Mouse (Mus musculus) erythroblast, embryonic 14.5 days (primary cell): ENCODE measurements around the gene Dis3.

ENCODE experiments used
- GATA1 ChIP-seq: IDR thresholded peaks from 2 replicates; pipeline ENCODE4 v1.6.1; 2012; ENCODE audit warnings: low read length, inconsistent platforms, mixed read lengths
- TAL1 ChIP-seq: IDR thresholded peaks from 3 replicates; pipeline ENCODE4 v1.6.1; 2012; ENCODE audit warnings: low read length, inconsistent platforms, mixed read lengths

DNA sequence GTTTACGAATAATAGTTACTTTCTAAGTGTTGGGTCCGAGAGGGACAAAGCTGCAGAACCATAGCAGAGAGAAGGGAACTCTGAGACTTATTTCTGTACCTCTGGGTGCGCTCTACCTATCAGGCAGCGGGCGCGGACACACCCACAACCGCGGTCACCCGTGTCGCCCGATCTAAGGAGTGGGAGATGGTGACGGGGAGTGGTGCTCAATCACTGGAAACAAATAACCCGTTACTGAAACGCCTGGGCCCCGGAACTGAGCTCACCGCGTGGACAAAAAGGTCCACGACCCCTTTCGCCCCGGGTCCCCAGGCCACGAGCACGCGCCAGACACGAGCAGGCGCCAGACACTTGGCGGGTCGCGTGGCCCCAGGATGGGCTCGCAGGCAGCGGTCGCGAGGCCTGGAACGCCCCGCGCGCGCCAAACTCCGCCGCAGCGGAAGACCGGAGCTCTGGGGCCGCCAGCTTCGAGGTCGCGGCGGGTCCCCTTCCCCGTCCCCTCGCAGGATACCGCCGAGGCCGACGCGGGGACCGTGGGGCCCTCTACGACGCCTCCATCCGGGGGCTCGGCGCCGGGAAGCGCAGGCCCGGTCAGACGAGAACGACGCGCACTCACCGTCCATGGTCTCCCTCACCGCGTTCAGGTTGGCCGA lies 54.1 kb downstream of the Dis3 start:
- TF ChIP-seq TAL1 (no peak), GATA1 (no peak)
